Mouse (Mus musculus) c-Kit-positive CD71-positive TER-119-negative erythroid progenitor cells, embryonic 14.5 days (primary cell): ENCODE measurements around the gene Fam169a.
"Not testable (repeated sequence)": the region's sequence is repeated elsewhere in the genome, so short reads cannot be mapped to it uniquely, and the experiment has no call there.

Experiments used
- DNase-seq: peaks from one replicate; pipeline ENCODE4 v3.0.0-alpha.2; 2013; ENCODE audit warnings: low read depth

Fam169a gene

GRCm38 (mm10) chr13:97066649-97067550 is at the start of gene Fam169a:
Gene Fam169a (plus strand): TSS chr13:97067286.
- peak; percentile 66 for DNase-seq

GRCm38 (mm10) chr13:97017711-97018110 is 49.4 kb upstream of the Fam169a start:
- DNase-seq, result no peak

GRCm38 (mm10) chr13:97020122-97020521 is 47.0 kb upstream of the Fam169a start:
- DNase-seq, result no peak

GRCm38 (mm10) chr13:97021906-97022305 is 45.2 kb upstream of the Fam169a start:
- no peak for DNase-seq

GRCm38 (mm10) chr13:97030075-97030474 is 37.0 kb upstream of the Fam169a start:
- no peak for DNase-seq

GRCm38 (mm10) chr13:97034262-97034661 is 32.8 kb upstream of the Fam169a start, which contains the start of gene 1700029F12Rik:
Gene 1700029F12Rik (minus strand): TSS chr13:97034362.
- DNase-seq, result no peak

- no peak for DNase-seq
Observed at GRCm38 (mm10) chr13:97051158-97051557, 15.9 kb upstream of the Fam169a start.

- no peak for DNase-seq
Observed at GRCm38 (mm10) chr13:97052667-97053066, 14.4 kb upstream of the Fam169a start.

- DNase-seq, result no peak
Observed at GRCm38 (mm10) chr13:97053844-97054243, 13.2 kb upstream of the Fam169a start.

GRCm38 (mm10) chr13:97057817-97058216 is 9.3 kb upstream of the Fam169a start:
- no peak for DNase-seq

- DNase-seq, result no peak
Observed at GRCm38 (mm10) chr13:97059746-97060145, 7.3 kb upstream of the Fam169a start.

GRCm38 (mm10) chr13:97060331-97060730 is 6.8 kb upstream of the Fam169a start:
- DNase-seq, result no peak

- no peak for DNase-seq
Observed at GRCm38 (mm10) chr13:97062151-97062550, 4.9 kb upstream of the Fam169a start.

GRCm38 (mm10) chr13:97063431-97063830 is 3.7 kb upstream of the Fam169a start:
- DNase-seq, result no peak

GRCm38 (mm10) chr13:97064413-97064812 is 2.7 kb upstream of the Fam169a start:
- no peak for DNase-seq

GRCm38 (mm10) chr13:97064844-97065621 is 2.1 kb upstream of the Fam169a start:
- DNase-seq, result not testable (repeated sequence)

GRCm38 (mm10) chr13:97067691-97068090 is 605 bp downstream of the Fam169a start:
- no peak for DNase-seq

GRCm38 (mm10) chr13:97068151-97068550 is 1.1 kb downstream of the Fam169a start:
- DNase-seq, result no peak

GRCm38 (mm10) chr13:97070931-97071625 is 4.0 kb downstream of the Fam169a start:
- DNase-seq, result no peak

- no peak for DNase-seq
Observed at GRCm38 (mm10) chr13:97071626-97072241, 4.6 kb downstream of the Fam169a start.

GRCm38 (mm10) chr13:97073497-97073896 is 6.4 kb downstream of the Fam169a start:
- DNase-seq, result no peak

GRCm38 (mm10) chr13:97077556-97077955 is 10.5 kb downstream of the Fam169a start:
- no peak for DNase-seq
